Mouse (Mus musculus): ENCODE data around the gene Atpif1.

DNA sequence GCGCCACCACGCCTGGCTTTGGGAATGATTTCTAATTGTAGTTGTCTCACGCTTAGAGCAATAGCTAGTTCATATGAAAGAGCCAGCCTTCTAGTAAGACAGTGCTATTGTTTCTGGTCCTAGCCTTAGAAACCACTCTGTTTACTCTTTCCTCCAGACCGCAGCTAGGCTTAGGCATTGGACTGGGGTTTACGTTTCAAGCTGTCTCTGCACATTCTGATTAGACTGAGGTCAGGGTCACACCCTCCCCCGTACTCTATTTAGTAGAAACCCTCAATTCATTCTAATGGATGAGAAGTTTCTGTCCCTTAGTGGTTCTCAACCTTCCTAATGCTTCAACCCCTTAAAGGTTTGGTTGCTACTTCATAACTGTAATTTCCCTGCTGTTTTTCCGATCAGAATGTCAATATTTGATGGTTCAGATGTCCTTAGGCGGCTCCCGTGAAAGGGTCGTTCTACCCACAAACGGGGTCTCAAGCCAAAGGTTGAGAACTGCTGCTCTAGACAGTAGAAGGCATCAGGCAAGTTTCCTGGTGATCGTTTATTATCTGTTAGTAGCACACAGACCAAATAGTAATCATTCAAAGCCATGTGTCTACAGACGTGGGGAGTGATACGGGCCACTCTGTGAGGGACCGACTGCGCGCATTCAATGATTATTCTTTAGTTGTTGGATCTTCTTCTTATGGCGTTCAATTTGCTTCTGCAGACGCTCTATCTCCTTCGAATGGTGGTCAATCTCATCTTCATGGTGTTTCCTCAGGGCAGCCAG, 3.2 kb downstream of the Atpif1 start:
- TF ChIP-seq POLR2A (IDR thresholded peaks at IDR 0.05; ENCODE audit: borderline replicate concordance, extremely low read depth, insufficient read depth, insufficient read length, poor library complexity, severe bottlenecking) (no peak), CTCF (IDR thresholded peaks at IDR 0.05; ENCODE audit: borderline replicate concordance, extremely low read depth, insufficient read depth, insufficient read length) (no peak)

Data from brain, embryonic 14.5 days (tissue).